Mouse (Mus musculus) G1E-ER4 (cell line): Measurements from ENCODE around the gene Mylk. TPM values are rescaled to one million over a fixed set of nuclear protein-coding genes. Genes with fewer than 3 reads are reported as not detected.

Source experiments
- GATA1 ChIP-seq: IDR thresholded peaks from one replicate; pipeline ENCODE4 v1.8.0; 2012; ENCODE audit warnings: low read length, inconsistent platforms
- polyA plus RNA-seq: library from polyadenylated mRNA; stranded (reverse); fragments of >175 nt; gene quantifications from 2 replicates; pipeline ENCODE4 v1.2.3, GENCODE M21; 2012

The Mylk gene
- polyA plus RNA-seq, 1 experiment = 0.12 TPM

GRCm38 (mm10) chr16:34909437-34909836 is 164.4 kb downstream of the Mylk start:
- no peak for TF ChIP-seq GATA1

- TF ChIP-seq GATA1 = no peak
Measured at GRCm38 (mm10) chr16:34917373-34917900, 172.4 kb downstream of the Mylk start.

GRCm38 (mm10) chr16:34920182-34920581 is 175.2 kb downstream of the Mylk start:
- TF ChIP-seq GATA1 = no peak

- TF ChIP-seq GATA1 = no peak
Measured at GRCm38 (mm10) chr16:34920868-34921267, 175.9 kb downstream of the Mylk start.

- TF ChIP-seq GATA1 = no peak
Measured at GRCm38 (mm10) chr16:34921319-34921718, 176.3 kb downstream of the Mylk start.

GRCm38 (mm10) chr16:34923630-34924029 is 178.6 kb downstream of the Mylk start:
- no peak for TF ChIP-seq GATA1

GRCm38 (mm10) chr16:34924324-34924723 is 179.3 kb downstream of the Mylk start:
- TF ChIP-seq GATA1 = no peak

- no peak for TF ChIP-seq GATA1
Measured at GRCm38 (mm10) chr16:34924937-34925618, 180.1 kb downstream of the Mylk start.

GRCm38 (mm10) chr16:34926531-34927435 is 181.8 kb downstream of the Mylk start:
- no peak for TF ChIP-seq GATA1

GRCm38 (mm10) chr16:34929686-34930085 is 184.7 kb downstream of the Mylk start:
- no peak for TF ChIP-seq GATA1

GRCm38 (mm10) chr16:34930110-34930509 is 185.1 kb downstream of the Mylk start:
- TF ChIP-seq GATA1 = no peak

GRCm38 (mm10) chr16:34931306-34931705 is 186.3 kb downstream of the Mylk start:
- TF ChIP-seq GATA1 = no peak

- TF ChIP-seq GATA1 = no peak
Measured at GRCm38 (mm10) chr16:34933173-34933572, 188.2 kb downstream of the Mylk start.

- no peak for TF ChIP-seq GATA1
Measured at GRCm38 (mm10) chr16:34934486-34934885, 189.5 kb downstream of the Mylk start.

- TF ChIP-seq GATA1 = no peak
Measured at GRCm38 (mm10) chr16:34935514-34936338, 190.7 kb downstream of the Mylk start.
